Mouse (Mus musculus): ENCODE data around the gene Ntng2. TPM values are rescaled to one million over a fixed set of nuclear protein-coding genes. Genes with fewer than 3 reads are reported as not detected.
A peak's percentile ranks its signal among the peaks of the same experiment; 100 is the strongest.

Ntng2 gene
- polyA plus RNA-seq, 1 experiment from 2014 or later, result 2.8 TPM

GRCm38 (mm10) chr2:29251095-29252058, 1.4 kb downstream of the Ntng2 start:
- Histone ChIP-seq H3K36me3 (no peaks in the 10 kb centered on the region), H3K9ac (peak overlapping the region; percentile 75), H3K9me3 (no peaks in the 10 kb centered on the region), H3K4me1 (replicated peaks) (peaks cover 74% of the 10 kb centered on the region), H3K27me3 (peaks cover 62% of the 10 kb centered on the region), H3K27ac (no peak overlapping the region), H3K4me3 (peak overlapping the region; percentile 52), H3K4me2 (peak overlapping the region; percentile 98)
- under 1% methylated on average over 61 of the region's 61 CpGs for WGBS
- 0 out of 2 replicates have a peak, but pooled peaks have one; percentile 26 for ATAC-seq (ENCODE audit: low FRiP score)

GRCm38 (mm10) chr2:29250263-29251094, 2.3 kb downstream of the Ntng2 start:
- Histone ChIP-seq H3K9me3 (no peaks in the 10 kb centered on the region), H3K4me1 (replicated peaks) (peaks cover 74% of the 10 kb centered on the region), H3K4me2 (peak overlapping the region; percentile 98), H3K9ac (peak overlapping the region; percentile 75), H3K27me3 (peaks cover 64% of the 10 kb centered on the region), H3K36me3 (no peaks in the 10 kb centered on the region), H3K27ac (peak overlapping the region; percentile 35), H3K4me3 (peak overlapping the region; percentile 52)
- under 1% methylated on average over 44 of the region's 44 CpGs for WGBS
- no peak for ATAC-seq (ENCODE audit: low FRiP score)

DNA sequence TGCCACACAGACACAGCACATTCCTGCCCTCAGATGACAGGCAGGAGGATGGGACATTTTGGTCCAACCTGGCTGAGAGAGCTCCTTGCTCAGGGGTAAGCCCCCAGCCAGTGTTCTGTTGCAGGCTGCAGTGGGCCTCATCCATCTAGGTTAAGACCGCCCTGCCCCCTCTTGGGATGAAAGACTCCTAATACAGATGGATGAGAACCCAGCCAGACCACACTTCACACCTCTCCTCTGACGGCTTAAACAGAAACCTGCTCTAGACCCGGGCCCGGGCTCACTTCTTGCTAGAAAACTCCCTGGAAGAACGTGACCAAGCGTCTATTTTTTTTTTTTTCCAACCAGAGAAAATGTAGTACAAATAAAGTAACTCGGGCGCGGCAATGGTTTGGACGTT, 3.0 kb downstream of the Ntng2 start:
- peak overlapping the region; percentile 35 for H3K27ac ChIP-seq
- H3K4me2 ChIP-seq, result peak overlapping the region; percentile 98
- H3K4me3 ChIP-seq, result peak overlapping the region; percentile 52
- peak overlapping the region; percentile 75; the same call in 1 of the 2 replicates for H3K9ac ChIP-seq
- no peaks in the 10 kb centered on the region for H3K36me3 ChIP-seq
- 2% methylated on average over 10 of the region's 10 CpGs for WGBS
- H3K27me3 ChIP-seq, result peaks cover 66% of the 10 kb centered on the region
- peaks cover 74% of the 10 kb centered on the region for H3K4me1 ChIP-seq (replicated peaks)
- H3K9me3 ChIP-seq, result no peaks in the 10 kb centered on the region
- ATAC-seq (ENCODE audit: low FRiP score), result no peak

DNA sequence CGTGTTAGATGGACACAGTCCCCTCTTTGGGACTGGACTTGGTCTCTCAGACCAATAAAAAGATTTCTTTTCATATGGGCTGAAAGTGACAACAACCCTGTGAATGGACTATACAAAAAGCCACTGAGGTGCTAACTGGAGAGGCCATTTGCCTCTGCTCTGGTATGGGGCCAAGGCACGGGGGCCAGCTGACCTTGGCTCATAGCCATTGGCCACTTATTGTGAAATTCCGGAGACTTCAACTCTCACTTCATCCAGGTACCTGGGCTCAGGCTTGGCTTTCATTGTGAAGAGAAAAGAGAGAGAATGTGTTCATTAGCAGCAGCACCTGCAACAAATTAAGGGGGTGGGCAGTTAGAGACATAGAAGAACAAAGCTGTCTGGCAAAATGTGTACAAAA, 4.3 kb downstream of the Ntng2 start:
- ATAC-seq (ENCODE audit: low FRiP score), result no peak
- WGBS, result 73% methylated on average over 3 of the region's 3 CpGs
- no peak overlapping the region for H3K4me2 ChIP-seq
- H3K27ac ChIP-seq, result no peak overlapping the region
- peaks cover 59% of the 10 kb centered on the region for H3K27me3 ChIP-seq
- no peaks in the 10 kb centered on the region for H3K36me3 ChIP-seq
- no peaks in the 10 kb centered on the region for H3K9me3 ChIP-seq
- peaks cover 67% of the 10 kb centered on the region for H3K4me1 ChIP-seq (replicated peaks)
- no peak overlapping the region for H3K9ac ChIP-seq
- no peak overlapping the region for H3K4me3 ChIP-seq

- no peaks in the 10 kb centered on the region for H3K9me3 ChIP-seq
- no peak overlapping the region for H3K9ac ChIP-seq
- H3K36me3 ChIP-seq, result no peaks in the 10 kb centered on the region
- ATAC-seq (ENCODE audit: low FRiP score), result no peak
- peaks cover 56% of the 10 kb centered on the region for H3K27me3 ChIP-seq
- no peak overlapping the region for H3K4me2 ChIP-seq
- no peak overlapping the region for H3K27ac ChIP-seq
- no peak overlapping the region for H3K4me3 ChIP-seq
- WGBS, result 85% methylated on average over 2 of the region's 2 CpGs
- H3K4me1 ChIP-seq (replicated peaks), result peaks cover 56% of the 10 kb centered on the region
Observed at GRCm38 (mm10) chr2:29247386-29247785, 5.4 kb downstream of the Ntng2 start.

- H3K4me3 ChIP-seq, result no peak overlapping the region
- peaks cover 54% of the 10 kb centered on the region for H3K27me3 ChIP-seq
- ATAC-seq (ENCODE audit: low FRiP score), result no peak
- no peak overlapping the region for H3K27ac ChIP-seq
- H3K9ac ChIP-seq, result no peak overlapping the region
- H3K36me3 ChIP-seq, result no peaks in the 10 kb centered on the region
- H3K4me1 ChIP-seq (replicated peaks), result peaks cover 51% of the 10 kb centered on the region
- 66% methylated on average over 7 of the region's 7 CpGs for WGBS
- H3K4me2 ChIP-seq, result no peak overlapping the region
- H3K9me3 ChIP-seq, result no peaks in the 10 kb centered on the region
Observed at GRCm38 (mm10) chr2:29246891-29247290, 5.9 kb downstream of the Ntng2 start.

DNA sequence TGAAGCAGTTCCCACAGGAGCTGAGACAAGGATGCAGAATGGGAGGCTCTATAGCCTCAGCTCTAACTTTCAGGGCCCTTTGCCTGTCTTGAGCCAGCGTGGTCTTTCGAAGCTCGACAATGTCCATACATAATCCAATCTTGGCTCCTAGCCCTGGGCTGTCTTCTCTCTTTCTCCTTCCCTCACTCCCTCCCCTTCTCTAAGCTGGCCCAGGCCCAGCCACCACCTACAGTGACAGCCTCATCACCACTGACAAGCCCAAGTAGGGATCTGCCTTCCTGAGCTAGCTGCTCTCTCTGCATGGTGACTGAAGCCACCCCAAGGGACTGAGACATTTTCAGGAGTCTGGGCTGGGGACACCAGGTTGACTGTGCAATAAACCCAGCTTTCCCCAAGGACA, 6.5 kb downstream of the Ntng2 start:
- no peak overlapping the region for H3K27ac ChIP-seq
- H3K4me2 ChIP-seq, result no peak overlapping the region
- no peaks in the 10 kb centered on the region for H3K9me3 ChIP-seq
- H3K9ac ChIP-seq, result 0 out of 2 replicates have a peak overlapping the region, but pooled peaks have one; percentile 24
- H3K27me3 ChIP-seq, result peaks cover 48% of the 10 kb centered on the region
- H3K4me1 ChIP-seq (replicated peaks), result peaks cover 45% of the 10 kb centered on the region
- H3K36me3 ChIP-seq, result no peaks in the 10 kb centered on the region
- 59% methylated on average over 3 of the region's 3 CpGs for WGBS
- no peak overlapping the region for H3K4me3 ChIP-seq
- ATAC-seq (ENCODE audit: low FRiP score), result 0 out of 2 replicates have a peak, but pooled peaks have one; percentile 14

DNA sequence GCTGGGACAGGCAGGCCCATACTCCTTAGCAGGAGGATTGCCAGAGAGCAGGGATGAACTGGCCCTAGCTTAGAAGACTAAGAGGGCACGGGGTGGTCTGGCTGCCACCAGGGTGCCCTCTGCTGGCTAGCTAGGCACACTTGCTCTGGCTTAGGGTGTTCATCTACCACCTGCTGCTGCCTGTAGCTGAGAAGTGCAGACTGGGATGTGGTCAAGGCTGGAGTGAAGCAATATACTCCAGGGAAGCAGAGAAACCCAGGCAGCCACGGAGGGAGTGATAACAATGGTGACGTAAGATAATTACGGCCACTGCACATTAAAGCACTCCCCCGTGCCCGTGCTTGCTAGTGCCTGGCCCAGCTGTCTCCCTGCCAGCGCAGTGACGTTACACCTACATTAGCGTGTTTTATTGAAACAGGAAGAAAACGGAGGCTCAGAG, 7.4 kb downstream of the Ntng2 start:
- H3K36me3 ChIP-seq, result no peaks in the 10 kb centered on the region
- H3K4me1 ChIP-seq (replicated peaks), result peaks cover 38% of the 10 kb centered on the region
- 25% methylated on average over 10 of the region's 10 CpGs for WGBS
- peaks cover 42% of the 10 kb centered on the region for H3K27me3 ChIP-seq
- H3K4me2 ChIP-seq, result 0 out of 2 replicates have a peak overlapping the region, but pooled peaks have one; percentile 1
- H3K4me3 ChIP-seq, result no peak overlapping the region
- peak; percentile 33; the same call in 1 of the 2 replicates for ATAC-seq (ENCODE audit: low FRiP score)
- no peaks in the 10 kb centered on the region for H3K9me3 ChIP-seq
- no peak overlapping the region for H3K9ac ChIP-seq
- no peak overlapping the region for H3K27ac ChIP-seq

DNA sequence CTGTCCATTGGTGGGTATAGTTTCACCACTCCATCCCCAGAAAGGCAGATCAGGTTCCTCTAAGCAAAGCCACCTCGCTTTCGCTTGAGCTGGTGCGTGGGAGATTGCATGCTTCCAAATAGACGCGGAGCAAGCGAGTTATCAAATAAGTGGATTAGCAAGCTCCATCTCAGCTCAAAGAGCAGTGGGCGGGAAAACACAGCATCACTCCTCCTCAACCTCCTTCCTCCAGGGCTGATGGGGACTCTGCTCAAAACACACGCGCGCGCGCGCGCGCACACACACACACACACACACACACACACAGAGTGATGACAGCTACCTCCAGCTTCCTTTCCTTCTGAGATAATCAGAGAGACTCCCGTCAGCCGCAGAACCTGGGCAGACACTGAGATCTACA, 13.5 kb downstream of the Ntng2 start:
- no peak overlapping the region for H3K27ac ChIP-seq
- no peak overlapping the region for H3K4me2 ChIP-seq
- ATAC-seq (ENCODE audit: low FRiP score), result no peak
- no peaks in the 10 kb centered on the region for H3K9me3 ChIP-seq
- H3K27me3 ChIP-seq, result no peaks in the 10 kb centered on the region
- no peaks in the 10 kb centered on the region for H3K36me3 ChIP-seq
- peaks cover 8% of the 10 kb centered on the region for H3K4me1 ChIP-seq (replicated peaks)
- no peak overlapping the region for H3K4me3 ChIP-seq
- no peak overlapping the region for H3K9ac ChIP-seq
- WGBS, result 78% methylated on average over 17 of the region's 17 CpGs

DNA sequence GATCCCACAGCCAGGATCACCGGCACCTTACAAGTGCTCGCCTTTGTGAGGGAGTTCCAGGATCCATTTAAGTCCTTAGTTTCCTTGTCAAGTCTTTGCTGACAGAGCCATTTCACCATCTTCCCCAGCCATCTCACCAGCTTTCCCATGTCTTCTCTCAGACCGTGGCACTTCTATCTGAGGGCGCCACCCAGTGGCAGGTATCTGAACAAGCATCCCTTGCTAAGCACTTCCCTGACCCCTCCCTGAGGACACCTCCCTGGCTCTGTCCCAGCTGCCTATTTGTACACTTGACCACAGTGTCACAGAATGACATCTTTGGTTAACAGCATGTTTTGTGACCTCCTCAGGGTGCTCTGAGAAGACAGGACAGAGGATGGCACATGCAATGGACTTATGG, 15.2 kb downstream of the Ntng2 start:
- peaks cover 8% of the 10 kb centered on the region for H3K4me1 ChIP-seq (replicated peaks)
- ATAC-seq (ENCODE audit: low FRiP score), result no peak
- H3K27me3 ChIP-seq, result no peaks in the 10 kb centered on the region
- no peaks in the 10 kb centered on the region for H3K9me3 ChIP-seq
- no peaks in the 10 kb centered on the region for H3K36me3 ChIP-seq
- no peak overlapping the region for H3K27ac ChIP-seq
- no peak overlapping the region for H3K4me3 ChIP-seq
- 19% methylated on average over 4 of the region's 4 CpGs for WGBS
- H3K9ac ChIP-seq, result no peak overlapping the region
- no peak overlapping the region for H3K4me2 ChIP-seq

DNA sequence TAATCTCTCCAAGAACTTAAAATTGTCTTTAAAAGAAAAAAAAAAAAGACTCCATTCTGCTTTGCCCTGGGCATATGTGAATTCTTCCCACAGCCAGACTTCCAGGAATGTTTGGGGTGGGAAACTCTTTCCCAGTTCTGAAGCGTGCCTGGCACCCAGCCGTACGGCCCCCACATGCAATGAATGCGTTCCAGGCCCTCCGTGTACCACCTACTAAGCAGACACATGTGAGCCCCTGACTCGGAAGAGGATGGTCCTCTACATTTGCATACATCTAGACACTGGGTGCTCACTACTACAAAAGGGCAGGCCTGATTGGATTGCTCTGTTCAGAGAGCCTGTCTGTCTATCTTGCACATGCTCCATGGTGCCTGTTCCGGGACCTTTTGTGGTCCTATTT, 17.0 kb downstream of the Ntng2 start:
- WGBS, result 75% methylated on average over 7 of the region's 7 CpGs
- H3K9ac ChIP-seq, result no peak overlapping the region
- ATAC-seq (ENCODE audit: low FRiP score), result no peak
- no peaks in the 10 kb centered on the region for H3K9me3 ChIP-seq
- H3K27ac ChIP-seq, result no peak overlapping the region
- peaks cover 10% of the 10 kb centered on the region for H3K4me1 ChIP-seq (replicated peaks)
- H3K36me3 ChIP-seq, result no peaks in the 10 kb centered on the region
- no peaks in the 10 kb centered on the region for H3K27me3 ChIP-seq
- H3K4me2 ChIP-seq, result no peak overlapping the region
- no peak overlapping the region for H3K4me3 ChIP-seq

DNA sequence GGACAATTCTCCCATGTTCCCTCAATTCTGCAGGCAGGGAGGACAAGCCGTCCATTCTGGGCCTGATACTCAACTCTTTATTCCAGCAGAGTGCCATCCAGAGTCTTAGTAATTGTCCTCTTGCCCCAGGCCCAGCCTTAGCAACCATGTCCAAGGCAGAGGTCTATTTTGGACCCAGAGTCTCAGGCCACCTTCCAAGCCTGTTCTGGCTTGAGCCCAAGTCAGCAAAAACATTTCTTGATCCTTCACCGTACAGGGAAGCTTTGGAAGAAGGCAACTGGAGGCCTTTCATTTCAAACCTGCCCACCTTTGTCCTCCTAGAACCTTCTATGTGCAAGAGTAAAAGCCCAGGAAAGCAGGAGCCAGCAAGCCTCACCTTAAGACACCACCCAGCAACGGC, 17.8 kb downstream of the Ntng2 start:
- Histone ChIP-seq H3K36me3 (no peaks in the 10 kb centered on the region), H3K27me3 (no peaks in the 10 kb centered on the region), H3K4me2 (no peak overlapping the region), H3K4me3 (no peak overlapping the region), H3K9ac (no peak overlapping the region), H3K27ac (no peak overlapping the region), H3K9me3 (no peaks in the 10 kb centered on the region), H3K4me1 (replicated peaks) (peaks cover 13% of the 10 kb centered on the region)
- WGBS, result 70% methylated on average over 3 of the region's 3 CpGs
- ATAC-seq (ENCODE audit: low FRiP score), result no peak
